Mouse (Mus musculus): ENCODE measurements around the gene Cdk19. TPM values are rescaled to one million over a fixed set of nuclear protein-coding genes. Genes with fewer than 3 reads are reported as not detected.

Cdk19 gene
- polyA plus RNA-seq, 1 experiment, result 10.7 TPM

DNA sequence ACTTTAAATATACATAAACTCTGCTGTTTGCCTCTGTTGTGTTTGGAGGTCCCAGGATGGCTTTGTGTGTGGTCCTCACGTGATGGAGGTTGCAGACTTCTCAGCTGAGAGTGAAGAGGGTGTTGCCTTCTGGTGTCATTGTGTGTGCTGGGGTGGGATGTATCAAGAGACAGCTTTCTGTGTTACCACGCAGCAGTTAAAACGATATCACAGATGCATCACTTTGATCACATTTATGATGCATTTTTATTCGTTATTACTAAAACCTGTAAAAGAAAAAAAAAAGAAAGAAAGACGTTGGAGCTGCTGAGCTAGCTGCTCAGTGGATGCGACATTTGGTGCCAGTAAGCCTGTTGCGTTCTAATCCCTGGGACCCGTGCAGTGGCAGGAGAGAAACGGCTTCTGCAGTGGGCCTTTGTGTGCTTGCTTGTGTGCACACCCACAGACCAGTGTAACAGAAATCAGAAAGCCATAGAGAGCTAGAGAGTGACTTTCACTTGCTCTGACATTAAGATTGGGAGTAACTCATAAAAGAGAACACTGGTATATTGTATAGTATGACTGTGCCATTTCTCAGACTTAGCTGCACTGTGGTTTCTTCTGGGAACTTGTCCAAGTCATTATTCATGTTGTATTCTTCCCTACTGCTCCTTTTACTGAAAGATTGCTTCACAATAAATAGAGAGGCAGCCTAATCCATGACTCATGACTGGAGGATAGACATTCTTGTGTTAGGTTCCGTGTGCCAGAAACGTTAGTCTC lies 32.7 kb downstream of the Cdk19 start:
- Histone ChIP-seq H3K4me1 (ENCODE audit: control insufficient read depth, insufficient read depth, insufficient read length) (peaks cover 16% of the 10 kb centered on the region), H3K36me3 (ENCODE audit: control insufficient read depth, insufficient read depth, low read length) (no peaks in the 10 kb centered on the region), H3K27ac (ENCODE audit: insufficient read depth, low read length) (peak overlapping the region; percentile 24; the same call in 1 of the 2 replicates), H3K4me3 (ENCODE audit: extremely low read depth, insufficient read depth, insufficient read length) (no peak overlapping the region; the same call in 1 of the 2 replicates), H3K27me3 (ENCODE audit: control insufficient read depth, insufficient read depth, low read length) (no peaks in the 10 kb centered on the region)
- TF ChIP-seq POLR2A (IDR thresholded peaks at IDR 0.05; ENCODE audit: low read depth, low read length), result no peak
- no peak for TF ChIP-seq CTCF (IDR thresholded peaks at IDR 0.05; ENCODE audit: extremely low read depth, insufficient read depth, insufficient read length, insufficient replicate concordance)
- no peak for DNase-seq (ENCODE audit: low read depth in 1 of 2, low spot score in 2 of 2)
- 18% methylated on average over 11 of the region's 11 CpGs for WGBS

DNA sequence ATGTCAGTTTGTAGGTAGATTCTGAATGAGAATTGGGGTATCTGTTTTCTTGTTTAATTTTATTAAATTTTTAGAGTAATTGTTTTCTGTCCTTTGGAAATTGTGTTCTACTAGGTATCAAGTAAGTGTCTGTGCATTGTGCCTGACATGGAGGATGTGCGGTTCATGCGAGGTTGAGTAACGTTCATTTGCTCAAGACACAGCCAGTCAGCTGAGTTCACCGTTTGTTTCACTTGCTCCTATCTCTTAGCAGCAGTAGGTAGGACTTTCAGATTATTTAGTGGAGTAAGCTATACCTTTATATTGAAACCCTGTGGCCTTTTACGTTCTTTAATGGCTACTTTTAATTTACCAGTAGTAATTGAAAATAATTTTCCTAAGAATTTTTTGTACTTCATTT lies 34.4 kb downstream of the Cdk19 start:
- no peak for DNase-seq (ENCODE audit: low read depth in 1 of 2, low spot score in 2 of 2)
- TF ChIP-seq POLR2A (IDR thresholded peaks at IDR 0.05; ENCODE audit: low read depth, low read length), result no peak
- H3K27ac ChIP-seq (ENCODE audit: insufficient read depth, low read length), result no peak overlapping the region
- no peak overlapping the region for H3K4me3 ChIP-seq (ENCODE audit: extremely low read depth, insufficient read depth, insufficient read length)
- no peaks in the 10 kb centered on the region for H3K27me3 ChIP-seq (ENCODE audit: control insufficient read depth, insufficient read depth, low read length)
- no peaks in the 10 kb centered on the region for H3K36me3 ChIP-seq (ENCODE audit: control insufficient read depth, insufficient read depth, low read length)
- WGBS, result 82% methylated on average over 5 of the region's 5 CpGs
- H3K4me1 ChIP-seq (ENCODE audit: control insufficient read depth, insufficient read depth, insufficient read length), result peaks cover 16% of the 10 kb centered on the region

DNA sequence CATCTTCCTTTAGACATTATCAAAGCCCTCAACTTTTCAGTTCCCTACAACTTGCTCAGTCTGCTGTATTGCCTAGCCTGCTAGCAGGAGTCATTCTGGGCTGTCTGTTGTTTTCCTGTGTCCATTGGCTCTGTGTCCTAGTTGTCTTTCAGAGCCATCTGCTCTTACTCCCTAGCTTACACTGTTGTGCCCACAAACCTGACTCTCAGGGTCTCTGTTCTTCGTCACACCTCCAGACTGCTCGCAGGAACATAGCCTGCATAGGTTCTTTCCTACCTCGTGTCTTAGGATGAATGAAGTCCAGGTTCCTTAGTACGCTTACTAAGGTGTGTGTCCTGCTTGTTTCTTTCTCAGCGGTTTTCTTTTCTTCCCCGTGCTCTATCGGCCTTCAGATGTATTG lies 35.5 kb downstream of the Cdk19 start:
- DNase-seq (ENCODE audit: low read depth in 1 of 2, low spot score in 2 of 2), result no peak
- peak overlapping the region; percentile 22; the same call in 1 of the 2 replicates for H3K27ac ChIP-seq (ENCODE audit: insufficient read depth, low read length)
- peaks cover 16% of the 10 kb centered on the region for H3K4me1 ChIP-seq (ENCODE audit: control insufficient read depth, insufficient read depth, insufficient read length)
- no peaks in the 10 kb centered on the region for H3K27me3 ChIP-seq (ENCODE audit: control insufficient read depth, insufficient read depth, low read length)
- WGBS, result 80% methylated on average over 7 of the region's 7 CpGs
- H3K36me3 ChIP-seq (ENCODE audit: control insufficient read depth, insufficient read depth, low read length), result no peaks in the 10 kb centered on the region
- no peak overlapping the region for H3K4me3 ChIP-seq (ENCODE audit: extremely low read depth, insufficient read depth, insufficient read length)
- TF ChIP-seq POLR2A (IDR thresholded peaks at IDR 0.05; ENCODE audit: low read depth, low read length) (no peak), CTCF (IDR thresholded peaks at IDR 0.05; ENCODE audit: extremely low read depth, insufficient read depth, insufficient read length, insufficient replicate concordance) (no peak)

GRCm38 (mm10) chr10:40376286-40376685 lies 36.9 kb downstream of the Cdk19 start:
- WGBS, result 61% methylated on average over 3 of the region's 3 CpGs
- DNase-seq (ENCODE audit: low read depth in 1 of 2, low spot score in 2 of 2), result no peak
- no peaks in the 10 kb centered on the region for H3K27me3 ChIP-seq (ENCODE audit: control insufficient read depth, insufficient read depth, low read length)
- H3K36me3 ChIP-seq (ENCODE audit: control insufficient read depth, insufficient read depth, low read length), result no peaks in the 10 kb centered on the region
- H3K4me1 ChIP-seq (ENCODE audit: control insufficient read depth, insufficient read depth, insufficient read length), result peaks cover 18% of the 10 kb centered on the region
- H3K4me3 ChIP-seq (ENCODE audit: extremely low read depth, insufficient read depth, insufficient read length), result no peak overlapping the region
- TF ChIP-seq CTCF (IDR thresholded peaks at IDR 0.05; ENCODE audit: extremely low read depth, insufficient read depth, insufficient read length, insufficient replicate concordance), result no peak
- no peak overlapping the region for H3K27ac ChIP-seq (ENCODE audit: insufficient read depth, low read length)

- H3K4me3 ChIP-seq (ENCODE audit: extremely low read depth, insufficient read depth, insufficient read length), result no peak overlapping the region
- TF ChIP-seq CTCF (IDR thresholded peaks at IDR 0.05; ENCODE audit: extremely low read depth, insufficient read depth, insufficient read length, insufficient replicate concordance) (no peak), POLR2A (IDR thresholded peaks at IDR 0.05; ENCODE audit: low read depth, low read length) (no peak)
- no peak overlapping the region for H3K27ac ChIP-seq (ENCODE audit: insufficient read depth, low read length)
- no peaks in the 10 kb centered on the region for H3K36me3 ChIP-seq (ENCODE audit: control insufficient read depth, insufficient read depth, low read length)
- peaks cover 10% of the 10 kb centered on the region for H3K4me1 ChIP-seq (ENCODE audit: control insufficient read depth, insufficient read depth, insufficient read length)
- WGBS, result 94% methylated on average over 4 of the region's 4 CpGs
- DNase-seq (ENCODE audit: low read depth in 1 of 2, low spot score in 2 of 2), result no peak
- H3K27me3 ChIP-seq (ENCODE audit: control insufficient read depth, insufficient read depth, low read length), result no peaks in the 10 kb centered on the region
Measured at GRCm38 (mm10) chr10:40378284-40378683, 38.9 kb downstream of the Cdk19 start.

GRCm38 (mm10) chr10:40379682-40380081 lies 40.3 kb downstream of the Cdk19 start:
- Histone ChIP-seq H3K4me1 (ENCODE audit: control insufficient read depth, insufficient read depth, insufficient read length) (peaks cover 5% of the 10 kb centered on the region), H3K27me3 (ENCODE audit: control insufficient read depth, insufficient read depth, low read length) (no peaks in the 10 kb centered on the region), H3K27ac (ENCODE audit: insufficient read depth, low read length) (no peak overlapping the region), H3K36me3 (ENCODE audit: control insufficient read depth, insufficient read depth, low read length) (no peaks in the 10 kb centered on the region), H3K4me3 (ENCODE audit: extremely low read depth, insufficient read depth, insufficient read length) (no peak overlapping the region)
- 66% methylated on average over 1 of the region's 1 CpGs for WGBS
- TF ChIP-seq CTCF (IDR thresholded peaks at IDR 0.05; ENCODE audit: extremely low read depth, insufficient read depth, insufficient read length, insufficient replicate concordance) (no peak), POLR2A (IDR thresholded peaks at IDR 0.05; ENCODE audit: low read depth, low read length) (no peak)
- DNase-seq (ENCODE audit: low read depth in 1 of 2, low spot score in 2 of 2), result no peak

DNA sequence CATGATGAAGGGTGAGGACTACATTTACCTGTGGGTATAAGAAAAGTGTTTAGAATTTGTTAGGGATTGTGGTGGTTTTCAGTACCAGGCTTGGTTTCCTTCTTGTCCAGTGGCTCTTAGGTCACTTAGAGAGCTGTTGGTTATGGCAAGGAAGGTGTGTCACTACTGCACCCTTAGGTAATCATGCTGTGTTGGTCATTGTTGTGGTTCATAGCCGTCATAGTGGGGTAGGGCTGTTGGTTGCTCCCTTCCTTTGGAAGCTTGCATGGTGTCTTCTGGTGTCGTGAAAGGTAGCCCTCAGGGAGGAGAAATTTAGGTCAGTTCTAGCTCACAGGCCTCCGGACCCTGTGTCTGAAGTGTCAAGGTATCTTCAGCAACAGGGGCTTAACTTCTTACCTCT lies 46.0 kb downstream of the Cdk19 start:
- no peak for TF ChIP-seq POLR2A (IDR thresholded peaks at IDR 0.05; ENCODE audit: low read depth, low read length)
- no peak for TF ChIP-seq CTCF (IDR thresholded peaks at IDR 0.05; ENCODE audit: extremely low read depth, insufficient read depth, insufficient read length, insufficient replicate concordance)
- Histone ChIP-seq H3K27me3 (ENCODE audit: control insufficient read depth, insufficient read depth, low read length) (no peaks in the 10 kb centered on the region), H3K4me3 (ENCODE audit: extremely low read depth, insufficient read depth, insufficient read length) (no peak overlapping the region), H3K36me3 (ENCODE audit: control insufficient read depth, insufficient read depth, low read length) (no peaks in the 10 kb centered on the region), H3K27ac (ENCODE audit: insufficient read depth, low read length) (0 out of 2 replicates have a peak overlapping the region, but pooled peaks have one; percentile 2), H3K4me1 (ENCODE audit: control insufficient read depth, insufficient read depth, insufficient read length) (peaks cover 14% of the 10 kb centered on the region; the same call in 1 of the 2 replicates)
- no peak for DNase-seq (ENCODE audit: low read depth in 1 of 2, low spot score in 2 of 2)
- WGBS, result 89% methylated on average over 3 of the region's 3 CpGs

Measured in spleen, adult 2 months (tissue).